Mouse (Mus musculus): ENCODE results near the gene Heatr5a. TPM values are rescaled to one million over a fixed set of nuclear protein-coding genes. Genes with fewer than 3 reads are reported as not detected.

Gene Heatr5a
- polyA plus RNA-seq, 1 experiment from 2014 or later, result 4.4 TPM

DNA sequence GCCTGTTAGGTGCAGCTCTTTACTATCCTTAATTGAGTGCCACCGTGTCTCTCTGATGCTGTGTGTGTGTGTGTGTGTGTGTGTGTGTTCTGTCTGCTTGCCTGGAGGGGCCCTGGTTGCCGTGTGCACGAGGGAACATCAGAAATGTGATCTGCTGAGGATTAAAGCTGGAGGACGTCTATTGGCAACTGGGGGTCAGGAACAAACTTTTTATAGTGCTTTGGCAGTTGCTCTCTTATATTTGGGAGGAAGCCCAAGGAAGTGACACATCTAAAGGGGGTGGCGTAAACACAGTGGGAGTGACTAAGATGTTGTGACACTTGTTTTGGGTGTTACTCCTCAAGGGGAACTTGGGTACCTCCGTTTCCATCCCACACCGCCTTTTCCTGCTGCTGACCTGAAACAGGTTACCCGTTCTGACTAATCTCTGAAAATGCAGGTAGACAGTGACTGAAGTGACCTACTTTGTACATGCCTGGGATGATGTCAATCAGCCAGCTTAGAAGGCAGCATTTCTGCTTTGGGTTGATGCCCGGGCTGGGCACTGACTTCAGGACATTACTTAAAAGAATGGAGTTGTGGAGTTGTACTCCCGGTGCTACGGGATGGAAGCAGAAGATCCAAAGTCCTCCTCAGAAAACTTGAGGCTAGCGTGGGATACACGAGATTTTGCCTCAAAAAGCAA is 104.8 kb downstream of the Heatr5a start:
- H3K4me2 ChIP-seq (replicated peaks; ENCODE audit: low read depth), result no peak overlapping the region
- ATAC-seq, result no peak
- 63% methylated on average over 13 of the region's 13 CpGs for WGBS

DNA sequence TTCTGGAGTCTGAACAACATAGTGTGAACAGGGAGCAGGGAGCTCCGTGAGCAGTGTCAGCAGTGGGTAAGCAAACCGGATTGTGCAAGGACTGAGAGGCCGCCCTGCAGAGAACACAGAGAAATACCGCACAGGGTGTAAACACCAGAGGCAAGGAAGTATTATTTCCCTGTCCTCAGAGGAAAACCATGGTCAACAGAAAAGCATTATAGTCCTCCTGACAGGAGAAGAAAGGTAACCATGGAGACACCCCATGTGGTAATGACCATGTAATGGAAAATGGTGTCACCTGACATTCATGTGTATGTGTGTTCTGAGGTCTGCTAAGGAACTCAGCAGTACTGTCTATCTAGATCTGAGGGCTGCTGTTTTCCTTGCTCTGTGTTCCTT is 105.3 kb downstream of the Heatr5a start:
- TF ChIP-seq CTCF (IDR thresholded peaks at IDR 0.05; ENCODE audit: low read depth), result no peak

More for the DNA sequence above, 104.8 kb downstream of the Heatr5a start:
- TF ChIP-seq CTCF (IDR thresholded peaks at IDR 0.05; ENCODE audit: low read depth), result no peak
- Histone ChIP-seq H3K9me3 (ENCODE audit: control insufficient read depth) (no peaks in the 10 kb centered on the region), H3K36me3 (ENCODE audit: control insufficient read depth, insufficient read depth) (no peaks in the 10 kb centered on the region), H3K27ac (ENCODE audit: low read depth, low read length) (peak overlapping the region; percentile 58), H3K4me1 (replicated peaks; ENCODE audit: control insufficient read depth, insufficient read depth, low read length) (no peaks in the 10 kb centered on the region), H3K9ac (ENCODE audit: low read depth, low read length) (no peak overlapping the region), H3K4me3 (ENCODE audit: low read depth, low read length) (no peak overlapping the region), H3K27me3 (replicated peaks; ENCODE audit: control insufficient read depth, insufficient read depth, low read length) (no peaks in the 10 kb centered on the region)

DNA sequence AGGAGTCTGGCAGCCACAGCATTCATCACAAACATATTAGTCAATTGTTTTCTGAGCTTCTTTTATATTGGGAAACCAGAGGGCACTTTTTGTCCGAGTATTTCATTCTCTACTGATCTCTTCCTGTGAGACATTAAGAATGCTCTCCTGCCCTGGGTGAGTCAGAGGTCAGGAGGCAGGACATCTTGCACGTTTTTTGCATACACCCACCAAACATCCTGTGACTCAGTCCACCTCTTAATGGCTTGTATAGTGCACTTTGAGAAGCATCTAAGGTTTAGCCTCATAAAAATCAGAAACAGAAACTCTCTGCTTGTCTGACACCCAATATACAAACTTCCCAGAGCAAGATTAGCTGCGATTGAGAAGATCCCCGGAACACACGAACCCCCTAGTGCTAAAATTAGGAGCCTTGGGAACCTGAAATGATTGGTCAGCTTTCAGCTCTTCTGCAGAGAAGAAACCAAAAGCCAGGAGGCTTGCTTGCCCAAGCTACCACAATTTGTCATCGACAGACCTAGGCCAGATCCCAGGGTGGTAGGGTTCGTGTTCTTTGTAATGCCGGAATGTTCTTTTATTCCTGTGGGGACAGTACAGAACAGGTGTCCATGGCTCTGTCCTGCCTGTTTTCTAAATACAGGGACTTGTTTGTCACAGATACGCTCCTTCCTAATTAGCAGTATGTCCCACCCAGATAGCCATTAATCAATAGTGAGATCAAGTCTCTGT is 105.9 kb downstream of the Heatr5a start:
- WGBS, result 57% methylated on average over 9 of the region's 9 CpGs
- peak overlapping the region; percentile 58; the same call in 1 of the 2 replicates for H3K27ac ChIP-seq (ENCODE audit: low read depth, low read length)

More for the DNA sequence above, 105.3 kb downstream of the Heatr5a start:
- Histone ChIP-seq H3K27me3 (replicated peaks; ENCODE audit: control insufficient read depth, insufficient read depth, low read length) (no peaks in the 10 kb centered on the region), H3K4me2 (replicated peaks; ENCODE audit: low read depth) (no peak overlapping the region), H3K4me3 (ENCODE audit: low read depth, low read length) (no peak overlapping the region), H3K27ac (ENCODE audit: low read depth, low read length) (peak overlapping the region; percentile 58), H3K9me3 (ENCODE audit: control insufficient read depth) (no peaks in the 10 kb centered on the region), H3K9ac (ENCODE audit: low read depth, low read length) (no peak overlapping the region), H3K36me3 (ENCODE audit: control insufficient read depth, insufficient read depth) (no peaks in the 10 kb centered on the region), H3K4me1 (replicated peaks; ENCODE audit: control insufficient read depth, insufficient read depth, low read length) (no peaks in the 10 kb centered on the region)
- peak; percentile 81 for ATAC-seq
- 24% methylated on average over 4 of the region's 4 CpGs for WGBS

DNA sequence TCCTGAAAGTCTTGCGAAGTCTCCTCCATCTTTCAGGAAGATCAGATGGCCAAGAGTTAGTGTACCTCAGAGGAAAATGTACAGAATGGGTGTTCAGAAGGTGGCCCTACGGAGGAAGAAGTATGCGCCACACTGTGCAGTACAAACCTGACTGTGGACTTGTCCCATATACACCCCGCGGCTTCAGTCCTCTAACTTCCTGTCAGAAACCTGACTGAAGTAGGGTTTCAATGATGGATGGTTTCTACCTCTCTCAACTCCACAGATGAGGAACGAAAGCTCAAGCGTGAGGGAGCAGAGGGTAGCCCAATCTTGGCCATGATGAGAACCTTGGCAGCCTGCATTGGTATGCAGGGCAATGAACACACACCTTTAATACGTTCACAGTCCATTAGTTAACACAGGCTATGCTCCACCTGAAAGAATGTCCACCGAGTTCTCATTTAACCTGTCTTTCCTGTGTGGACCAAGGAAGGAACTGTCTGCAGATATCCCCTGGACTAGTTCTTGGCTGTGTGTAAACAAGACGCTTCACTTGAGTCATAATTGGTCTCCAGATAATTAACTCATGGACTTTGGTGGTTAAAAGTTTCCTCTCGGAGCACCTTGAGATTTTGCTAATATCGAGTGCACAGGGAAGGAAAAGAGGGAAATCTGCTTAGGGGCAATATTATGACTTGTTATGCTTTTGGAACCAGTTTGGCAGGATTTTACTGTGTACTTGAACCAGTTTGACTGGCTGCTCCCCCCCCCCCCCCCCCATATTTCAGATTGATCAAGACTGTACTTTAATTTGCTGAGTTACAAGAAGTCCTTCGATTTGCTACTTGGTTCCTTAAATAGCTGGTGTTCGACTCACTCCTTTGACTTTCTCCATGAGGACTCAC is 107.8 kb downstream of the Heatr5a start:
- Histone ChIP-seq H3K27me3 (replicated peaks; ENCODE audit: control insufficient read depth, insufficient read depth, low read length) (no peaks in the 10 kb centered on the region), H3K9me3 (ENCODE audit: control insufficient read depth) (no peaks in the 10 kb centered on the region), H3K36me3 (ENCODE audit: control insufficient read depth, insufficient read depth) (no peaks in the 10 kb centered on the region), H3K27ac (ENCODE audit: low read depth, low read length) (no peak overlapping the region), H3K4me2 (replicated peaks; ENCODE audit: low read depth) (no peak overlapping the region), H3K9ac (ENCODE audit: low read depth, low read length) (no peak overlapping the region), H3K4me3 (ENCODE audit: low read depth, low read length) (no peak overlapping the region), H3K4me1 (replicated peaks; ENCODE audit: control insufficient read depth, insufficient read depth, low read length) (no peaks in the 10 kb centered on the region)
- ATAC-seq, result 0 out of 2 replicates have a peak, but pooled peaks have one; percentile 31
- WGBS, result 70% methylated on average over 14 of the region's 14 CpGs
- TF ChIP-seq CTCF (IDR thresholded peaks at IDR 0.05; ENCODE audit: low read depth), result no peak

More for the DNA sequence above, 105.9 kb downstream of the Heatr5a start:
- no peaks in the 10 kb centered on the region for H3K27me3 ChIP-seq (replicated peaks; ENCODE audit: control insufficient read depth, insufficient read depth, low read length)
- no peak overlapping the region for H3K4me3 ChIP-seq (ENCODE audit: low read depth, low read length)
- peak; percentile 11; the same call in 1 of the 2 replicates for ATAC-seq
- no peak overlapping the region for H3K9ac ChIP-seq (ENCODE audit: low read depth, low read length)
- no peaks in the 10 kb centered on the region for H3K4me1 ChIP-seq (replicated peaks; ENCODE audit: control insufficient read depth, insufficient read depth, low read length)
- no peak overlapping the region; the same call in 1 of the 2 replicates for H3K4me2 ChIP-seq (replicated peaks; ENCODE audit: low read depth)
- H3K36me3 ChIP-seq (ENCODE audit: control insufficient read depth, insufficient read depth), result no peaks in the 10 kb centered on the region
- H3K9me3 ChIP-seq (ENCODE audit: control insufficient read depth), result no peaks in the 10 kb centered on the region
- no peak for TF ChIP-seq CTCF (IDR thresholded peaks at IDR 0.05; ENCODE audit: low read depth)

DNA sequence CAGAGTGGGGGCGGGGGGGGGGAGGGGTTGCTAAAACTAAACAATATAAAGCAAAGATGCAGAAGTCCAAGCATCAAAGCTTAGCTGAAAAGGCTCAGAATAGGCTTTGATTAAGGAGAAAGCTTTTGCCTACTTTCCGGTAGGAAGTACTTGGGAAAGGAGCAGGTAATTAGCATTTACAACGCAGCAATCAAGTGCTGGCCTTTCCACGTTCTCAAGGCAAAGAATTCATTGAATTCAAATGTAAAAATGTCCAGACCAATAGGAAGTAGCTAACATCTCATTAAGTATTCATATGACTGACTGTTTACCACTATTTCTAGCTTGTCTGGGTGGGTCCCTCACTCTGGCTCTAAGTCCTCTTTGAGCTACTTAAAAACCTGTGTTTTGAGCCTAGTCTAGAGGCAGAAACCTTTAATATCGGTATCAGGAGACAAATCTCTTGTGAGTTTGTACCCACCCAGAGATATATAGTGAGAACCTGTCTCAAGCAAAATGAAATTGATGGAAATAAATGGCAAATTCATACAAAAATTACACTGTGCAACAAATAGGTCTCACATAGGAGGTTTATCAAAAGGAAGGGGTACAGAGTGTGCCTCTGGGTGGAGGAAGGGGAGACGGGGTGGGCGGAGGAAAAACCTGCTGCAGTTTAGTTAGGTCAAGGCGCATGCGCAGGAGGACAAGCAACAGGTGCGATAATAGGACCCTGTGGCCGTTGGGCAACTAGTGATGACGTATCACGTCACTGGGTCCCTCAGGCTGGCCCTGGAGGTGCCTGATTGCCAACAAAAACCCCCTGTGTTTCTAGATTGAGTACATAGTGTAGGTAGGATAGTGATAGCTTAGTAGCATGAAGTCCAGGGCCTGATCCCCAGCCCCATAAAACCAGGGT is 112.7 kb downstream of the Heatr5a start:
- H3K36me3 ChIP-seq (ENCODE audit: control insufficient read depth, insufficient read depth), result no peaks in the 10 kb centered on the region
- no peak overlapping the region for H3K4me2 ChIP-seq (replicated peaks; ENCODE audit: low read depth)
- no peak overlapping the region for H3K9ac ChIP-seq (ENCODE audit: low read depth, low read length)
- no peaks in the 10 kb centered on the region for H3K9me3 ChIP-seq (ENCODE audit: control insufficient read depth)
- no peaks in the 10 kb centered on the region for H3K4me1 ChIP-seq (replicated peaks; ENCODE audit: control insufficient read depth, insufficient read depth, low read length)
- H3K27ac ChIP-seq (ENCODE audit: low read depth, low read length), result no peak overlapping the region
- WGBS, result 75% methylated on average over 13 of the region's 13 CpGs
- no peaks in the 10 kb centered on the region for H3K27me3 ChIP-seq (replicated peaks; ENCODE audit: control insufficient read depth, insufficient read depth, low read length)
- no peak overlapping the region for H3K4me3 ChIP-seq (ENCODE audit: low read depth, low read length)
- no peak for TF ChIP-seq CTCF (IDR thresholded peaks at IDR 0.05; ENCODE audit: low read depth)
- no peak for ATAC-seq
